Mouse (Mus musculus): ENCODE results near the gene Tm7sf3. TPM values are rescaled to one million over a fixed set of nuclear protein-coding genes. Genes with fewer than 3 reads are reported as not detected.

The Tm7sf3 gene
- polyA plus RNA-seq, 1 experiment from 2014 or later: 26.4 TPM

GRCm38 (mm10) chr6:146650013-146650412 lies 7.4 kb upstream of the Tm7sf3 start:
- Histone ChIP-seq H3K4me3 (no peak overlapping the region), H3K4me1 (no peaks in the 10 kb centered on the region), H3K4me2 (replicated peaks) (no peak overlapping the region), H3K27ac (replicated peaks) (no peak overlapping the region), H3K27me3 (no peaks in the 10 kb centered on the region), H3K36me3 (peaks cover 15% of the 10 kb centered on the region), H3K9me3 (no peaks in the 10 kb centered on the region), H3K9ac (replicated peaks) (no peak overlapping the region)
- ATAC-seq (ENCODE audit: low FRiP score, low read depth): no peak
- 91% methylated on average over 2 of the region's 2 CpGs for WGBS

- peak overlapping the region; percentile 87 for H3K4me3 ChIP-seq
- WGBS: 46% methylated on average over 11 of the region's 11 CpGs
- no peaks in the 10 kb centered on the region for H3K27me3 ChIP-seq
- ATAC-seq (ENCODE audit: low FRiP score, low read depth): no peak
- peak overlapping the region; percentile 81 for H3K4me2 ChIP-seq (replicated peaks)
- no peaks in the 10 kb centered on the region for H3K9me3 ChIP-seq
- H3K9ac ChIP-seq (replicated peaks): peak overlapping the region; percentile 83
- H3K4me1 ChIP-seq: peaks cover 10% of the 10 kb centered on the region
- no peak overlapping the region for H3K27ac ChIP-seq (replicated peaks)
- no peaks in the 10 kb centered on the region for H3K36me3 ChIP-seq
These were observed 553 bp upstream of the Tm7sf3 start for GRCm38 (mm10) chr6:146643184-146643570.

- peak; percentile 16; the same call in 1 of the 2 replicates for ATAC-seq (ENCODE audit: low FRiP score, low read depth)
- Histone ChIP-seq H3K4me2 (replicated peaks) (peak overlapping the region; percentile 81), H3K27ac (replicated peaks) (no peak overlapping the region), H3K36me3 (no peaks in the 10 kb centered on the region), H3K27me3 (no peaks in the 10 kb centered on the region), H3K4me1 (peaks cover 10% of the 10 kb centered on the region), H3K4me3 (peak overlapping the region; percentile 87), H3K9ac (replicated peaks) (no peak overlapping the region), H3K9me3 (no peaks in the 10 kb centered on the region)
- 73% methylated on average over 11 of the region's 11 CpGs for WGBS
These were observed 908 bp downstream of the Tm7sf3 start for GRCm38 (mm10) chr6:146641621-146642210.

- peaks cover 10% of the 10 kb centered on the region for H3K4me1 ChIP-seq
- H3K9ac ChIP-seq (replicated peaks): no peak overlapping the region
- H3K4me3 ChIP-seq: no peak overlapping the region
- ATAC-seq (ENCODE audit: low FRiP score, low read depth): no peak
- H3K27ac ChIP-seq (replicated peaks): no peak overlapping the region
- H3K36me3 ChIP-seq: no peaks in the 10 kb centered on the region
- WGBS: 86% methylated on average over 6 of the region's 6 CpGs
- no peaks in the 10 kb centered on the region for H3K9me3 ChIP-seq
- H3K4me2 ChIP-seq (replicated peaks): no peak overlapping the region
- H3K27me3 ChIP-seq: no peaks in the 10 kb centered on the region
These were observed 1.6 kb downstream of the Tm7sf3 start for GRCm38 (mm10) chr6:146640991-146641390.

- ATAC-seq (ENCODE audit: low FRiP score, low read depth): no peak
- WGBS: 89% methylated on average over 7 of the region's 7 CpGs
- H3K4me2 ChIP-seq (replicated peaks): no peak overlapping the region
These were observed 2.3 kb downstream of the Tm7sf3 start for GRCm38 (mm10) chr6:146640068-146640965.

GRCm38 (mm10) chr6:146636482-146636881 lies 6.1 kb downstream of the Tm7sf3 start:
- ATAC-seq (ENCODE audit: low FRiP score, low read depth): no peak
- H3K4me2 ChIP-seq (replicated peaks): no peak overlapping the region
- H3K27ac ChIP-seq (replicated peaks): no peak overlapping the region
- H3K9me3 ChIP-seq: no peaks in the 10 kb centered on the region
- H3K27me3 ChIP-seq: no peaks in the 10 kb centered on the region
- H3K36me3 ChIP-seq: no peaks in the 10 kb centered on the region
- H3K9ac ChIP-seq (replicated peaks): no peak overlapping the region
- H3K4me1 ChIP-seq: peaks cover 13% of the 10 kb centered on the region
- 92% methylated on average over 5 of the region's 5 CpGs for WGBS
- no peak overlapping the region for H3K4me3 ChIP-seq

More at GRCm38 (mm10) chr6:146640068-146640965, 2.3 kb downstream of the Tm7sf3 start:
- no peak overlapping the region for H3K4me3 ChIP-seq
- no peak overlapping the region for H3K27ac ChIP-seq (replicated peaks)
- no peaks in the 10 kb centered on the region for H3K27me3 ChIP-seq
- no peak overlapping the region for H3K9ac ChIP-seq (replicated peaks)
- no peaks in the 10 kb centered on the region for H3K36me3 ChIP-seq
- H3K4me1 ChIP-seq: peaks cover 10% of the 10 kb centered on the region
- no peaks in the 10 kb centered on the region for H3K9me3 ChIP-seq

GRCm38 (mm10) chr6:146634759-146635606 lies 7.6 kb downstream of the Tm7sf3 start:
- Histone ChIP-seq H3K27ac (replicated peaks) (no peak overlapping the region), H3K36me3 (no peaks in the 10 kb centered on the region), H3K9me3 (no peaks in the 10 kb centered on the region), H3K4me3 (peak overlapping the region; percentile 68), H3K4me1 (peaks cover 13% of the 10 kb centered on the region), H3K4me2 (replicated peaks) (peak overlapping the region; percentile 67), H3K27me3 (no peaks in the 10 kb centered on the region), H3K9ac (replicated peaks) (no peak overlapping the region)
- 65% methylated on average over 4 of the region's 4 CpGs for WGBS
- no peak for ATAC-seq (ENCODE audit: low FRiP score, low read depth)

GRCm38 (mm10) chr6:146634015-146634722 lies 8.5 kb downstream of the Tm7sf3 start:
- Histone ChIP-seq H3K4me2 (replicated peaks) (peak overlapping the region; percentile 67), H3K4me1 (peaks cover 13% of the 10 kb centered on the region), H3K27me3 (no peaks in the 10 kb centered on the region), H3K4me3 (peak overlapping the region; percentile 68), H3K9me3 (no peaks in the 10 kb centered on the region), H3K27ac (replicated peaks) (peak overlapping the region; percentile 77), H3K36me3 (no peaks in the 10 kb centered on the region), H3K9ac (replicated peaks) (peak overlapping the region; percentile 76)
- under 1% methylated on average over 82 of the region's 82 CpGs for WGBS
- ATAC-seq (ENCODE audit: low FRiP score, low read depth): peak; percentile 96

GRCm38 (mm10) chr6:146633629-146634014 lies 9.0 kb downstream of the Tm7sf3 start:
- Histone ChIP-seq H3K4me1 (peaks cover 13% of the 10 kb centered on the region), H3K9ac (replicated peaks) (peak overlapping the region; percentile 76), H3K36me3 (no peaks in the 10 kb centered on the region), H3K27ac (replicated peaks) (peak overlapping the region; percentile 77; the same call in 1 of the 2 replicates), H3K9me3 (no peaks in the 10 kb centered on the region), H3K27me3 (no peaks in the 10 kb centered on the region), H3K4me2 (replicated peaks) (peak overlapping the region; percentile 67), H3K4me3 (peak overlapping the region; percentile 68)
- ATAC-seq (ENCODE audit: low FRiP score, low read depth): peak; percentile 21; the same call in 1 of the 2 replicates
- 15% methylated on average over 14 of the region's 14 CpGs for WGBS

GRCm38 (mm10) chr6:146633097-146633496 lies 9.5 kb downstream of the Tm7sf3 start:
- H3K36me3 ChIP-seq: no peaks in the 10 kb centered on the region
- H3K4me1 ChIP-seq: peaks cover 18% of the 10 kb centered on the region
- H3K9me3 ChIP-seq: no peaks in the 10 kb centered on the region
- H3K9ac ChIP-seq (replicated peaks): no peak overlapping the region
- 0 out of 2 replicates have a peak, but pooled peaks have one; percentile 3 for ATAC-seq (ENCODE audit: low FRiP score, low read depth)
- H3K27me3 ChIP-seq: no peaks in the 10 kb centered on the region
- peak overlapping the region; percentile 68; the same call in 1 of the 2 replicates for H3K4me3 ChIP-seq
- whole genome bisulfite sequencing: 43% methylated on average over 8 of the region's 8 CpGs
- peak overlapping the region; percentile 67 for H3K4me2 ChIP-seq (replicated peaks)
- no peak overlapping the region for H3K27ac ChIP-seq (replicated peaks)

GRCm38 (mm10) chr6:146632403-146632802 lies 10.2 kb downstream of the Tm7sf3 start:
- Histone ChIP-seq H3K27ac (replicated peaks) (no peak overlapping the region), H3K9ac (replicated peaks) (no peak overlapping the region), H3K9me3 (no peaks in the 10 kb centered on the region), H3K4me2 (replicated peaks) (no peak overlapping the region), H3K4me3 (no peak overlapping the region), H3K4me1 (peaks cover 19% of the 10 kb centered on the region), H3K27me3 (no peaks in the 10 kb centered on the region), H3K36me3 (no peaks in the 10 kb centered on the region)
- ATAC-seq (ENCODE audit: low FRiP score, low read depth): no peak
- 76% methylated on average over 9 of the region's 9 CpGs for WGBS

Data from midbrain, embryonic 12.5 days (tissue).